Mouse (Mus musculus) embryo, embryonic 11.5 days (tissue): Measurements from ENCODE around the gene Glul.
"Not testable (repeated sequence)": the region's sequence is repeated elsewhere in the genome, so short reads cannot be mapped to it uniquely, and the experiment has no call there.

Experiments used
- DNase-seq: peaks from one replicate; pipeline ENCODE4 v3.0.0-alpha.2; 2012; ENCODE audit warnings: low read depth, low spot score

Glul gene

GRCm38 (mm10) chr1:153899731-153900380 lies at the start of gene Glul, which contains the start of gene Teddm2:
TSS of gene Glul (plus strand) at chr1:153899944.
TSS of gene Teddm2 (minus strand) at chr1:153900228.
- DNase-seq: peak; percentile 94

GRCm38 (mm10) chr1:153852696-153853095 lies 47.0 kb upstream of the Glul start:
- DNase-seq: not testable (repeated sequence)

GRCm38 (mm10) chr1:153855946-153856345 lies 43.8 kb upstream of the Glul start:
- no peak for DNase-seq

- no peak for DNase-seq
These were observed 25.7 kb upstream of the Glul start, which contains the start of gene Teddm1b for GRCm38 (mm10) chr1:153874045-153874444. TSS of gene Teddm1b (plus strand) at chr1:153874345.

- not testable (repeated sequence) for DNase-seq
These were observed 19.4 kb upstream of the Glul start for GRCm38 (mm10) chr1:153880391-153880790.

GRCm38 (mm10) chr1:153886024-153886633 lies 13.6 kb upstream of the Glul start:
- DNase-seq: no peak

GRCm38 (mm10) chr1:153890121-153890520 lies 9.6 kb upstream of the Glul start:
- no peak for DNase-seq

- DNase-seq: no peak
These were observed 8.3 kb upstream of the Glul start, which contains the start of gene Teddm1a for GRCm38 (mm10) chr1:153891442-153891841. TSS of gene Teddm1a (plus strand) at chr1:153891742.

GRCm38 (mm10) chr1:153893746-153894145 lies 6.0 kb upstream of the Glul start:
- no peak for DNase-seq

- no peak for DNase-seq
These were observed 5.4 kb upstream of the Glul start for GRCm38 (mm10) chr1:153894201-153894893.

GRCm38 (mm10) chr1:153894979-153895378 lies 4.8 kb upstream of the Glul start:
- DNase-seq: peak; percentile 73

- no peak for DNase-seq
These were observed 2.5 kb upstream of the Glul start for GRCm38 (mm10) chr1:153897196-153897595.

GRCm38 (mm10) chr1:153898989-153899730 lies 584 bp upstream of the Glul start:
- DNase-seq: no peak

- DNase-seq: no peak
These were observed 637 bp downstream of the Glul start for GRCm38 (mm10) chr1:153900381-153900780.

GRCm38 (mm10) chr1:153900860-153901730 lies 1.4 kb downstream of the Glul start:
- no peak for DNase-seq

- no peak for DNase-seq
These were observed 3.3 kb downstream of the Glul start for GRCm38 (mm10) chr1:153903006-153903405.

- no peak for DNase-seq
These were observed 4.5 kb downstream of the Glul start for GRCm38 (mm10) chr1:153904236-153904635.

GRCm38 (mm10) chr1:153905884-153906283 lies 6.1 kb downstream of the Glul start:
- no peak for DNase-seq

- no peak for DNase-seq
These were observed 8.5 kb downstream of the Glul start for GRCm38 (mm10) chr1:153908208-153908607.

- DNase-seq: no peak
These were observed 9.0 kb downstream of the Glul start for GRCm38 (mm10) chr1:153908741-153909140.
